Mouse (Mus musculus) CH12.LX (cell line): ENCODE data around the gene Arsa. TPM values are rescaled to one million over a fixed set of nuclear protein-coding genes. Genes with fewer than 3 reads are reported as not detected.

ENCODE experiments used
- DNase-seq: peaks from one replicate; pipeline ENCODE4 v3.0.0-alpha.2; 2013; ENCODE audit errors: extremely low read depth
- H3K27ac ChIP-seq: 2 replicates; pipeline ENCODE4 v1.5.1; 2012; ENCODE audit warnings: low read depth, mild to moderate bottlenecking, control low read depth, moderate library complexity; ENCODE audit not compliant: insufficient read depth
- H3K27me3 ChIP-seq: replicated peaks from 2 replicates; pipeline ENCODE3; 2012; ENCODE audit warnings: inconsistent platforms
- H3K36me3 ChIP-seq, 2 experiments: replicated peaks in 1 of 2; 2 replicates each; pipeline versions ENCODE3 to v1.6.1; 2012; ENCODE audit warnings: inconsistent platforms in 1 of 2, low read length in 1 of 2, mild to moderate bottlenecking in 1 of 2, mixed read lengths in 1 of 2, moderate library complexity in 1 of 2; ENCODE audit not compliant: control insufficient read depth in 1 of 2, insufficient read depth in 1 of 2
- H3K4me1 ChIP-seq, 2 experiments: 2 replicates each; pipeline ENCODE4 v1.6.1; 2012; ENCODE audit warnings: inconsistent platforms in 1 of 2, moderate library complexity in 1 of 2; ENCODE audit not compliant: insufficient read depth in 2 of 2, control insufficient read depth in 1 of 2
- H3K4me2 ChIP-seq: 2 replicates; pipeline ENCODE4 v1.6.1; 2012; ENCODE audit warnings: low read depth, mild to moderate bottlenecking, control low read depth; ENCODE audit not compliant: poor library complexity, insufficient read depth, severe bottlenecking
- H3K4me3 ChIP-seq, 3 experiments: fragments of 150-350 bp in 1 of 3; sonication (generic) in 1 of 3; replicated peaks in 1 of 3; 2 replicates each; pipeline versions ENCODE3 to v1.5.1; 2011 to 2012; ENCODE audit warnings: low read depth in 2 of 3, low read length in 2 of 3, mild to moderate bottlenecking in 2 of 3, moderate library complexity in 2 of 3, control low read depth in 1 of 3, improper control_type of control experiment in 1 of 3, inconsistent platforms in 1 of 3, mixed read lengths in 1 of 3; ENCODE audit not compliant: poor library complexity in 1 of 3
- H3K79me2 ChIP-seq: replicated peaks from 2 replicates; pipeline ENCODE4 v1.6.1; 2012; ENCODE audit warnings: mild to moderate bottlenecking, moderate library complexity; ENCODE audit not compliant: control insufficient read depth, poor library complexity, insufficient read depth, severe bottlenecking; ENCODE audit errors: extremely low read depth
- H3K9ac ChIP-seq: 2 replicates; pipeline ENCODE4 v1.6.1; 2012; ENCODE audit warnings: low read depth, mild to moderate bottlenecking, control low read depth, moderate library complexity; ENCODE audit not compliant: insufficient read depth
- H3K9me3 ChIP-seq: replicated peaks from 2 replicates; pipeline ENCODE3; 2012; ENCODE audit warnings: low read length, inconsistent platforms, mixed read lengths
- BHLHE40 ChIP-seq: IDR thresholded peaks from 2 replicates; pipeline ENCODE4 v1.6.1; 2011; ENCODE audit warnings: mild to moderate bottlenecking, low read depth, low read length, improper control_type of control experiment
- CHD1 ChIP-seq: IDR thresholded peaks from 2 replicates; pipeline ENCODE4 v1.6.1; 2012; ENCODE audit warnings: low read depth, low read length, improper control_type of control experiment, inconsistent platforms
- CHD2 ChIP-seq: IDR thresholded peaks from 2 replicates; pipeline ENCODE4 v1.6.1; 2011; ENCODE audit warnings: low read length, improper control_type of control experiment
- ELF1 ChIP-seq: IDR thresholded peaks from 2 replicates; pipeline ENCODE4 v1.6.1; 2014; ENCODE audit warnings: low read depth, mild to moderate bottlenecking, inconsistent platforms, low read length, improper control_type of control experiment
- GABPA ChIP-seq: IDR thresholded peaks from 2 replicates; pipeline ENCODE4 v1.6.1; 2012; ENCODE audit warnings: low read depth, low read length, improper control_type of control experiment, inconsistent platforms; ENCODE audit not compliant: insufficient replicate concordance
- KAT2A ChIP-seq: IDR thresholded peaks from 2 replicates; pipeline ENCODE4 v1.6.1; 2012; ENCODE audit warnings: low read length, improper control_type of control experiment, inconsistent platforms; ENCODE audit not compliant: insufficient replicate concordance
- MAX ChIP-seq: IDR thresholded peaks from 2 replicates; pipeline ENCODE4 v1.6.1; 2011; ENCODE audit warnings: low read length, improper control_type of control experiment
- MAZ ChIP-seq: IDR thresholded peaks from 2 replicates; pipeline ENCODE4 v1.6.1; 2012; ENCODE audit warnings: low read depth, mild to moderate bottlenecking, inconsistent platforms, low read length, improper control_type of control experiment, moderate library complexity
- MEF2A ChIP-seq: IDR thresholded peaks from 2 replicates; pipeline ENCODE4 v1.6.1; 2014; ENCODE audit warnings: low read depth, mild to moderate bottlenecking, inconsistent platforms, low read length, improper control_type of control experiment, borderline replicate concordance
- MYC ChIP-seq: IDR thresholded peaks from 2 replicates; pipeline ENCODE4 v1.6.1; 2011; ENCODE audit warnings: low read depth, mild to moderate bottlenecking, improper control_type of control experiment, low read length
- PAX5 ChIP-seq: IDR thresholded peaks from 2 replicates; pipeline ENCODE4 v1.6.1; 2012; ENCODE audit warnings: low read length, inconsistent platforms, mixed read lengths
- POLR2AphosphoS2 ChIP-seq: IDR thresholded peaks from 2 replicates; pipeline ENCODE4 v1.6.1; 2011; ENCODE audit warnings: low read depth, low read length, improper control_type of control experiment
- RCOR1 ChIP-seq: conservative IDR thresholded peaks from 2 replicates; pipeline ENCODE4 v1.6.1; 2012; ENCODE audit warnings: low read depth, mild to moderate bottlenecking, inconsistent platforms, low read length, improper control_type of control experiment
- SIN3A ChIP-seq: IDR thresholded peaks from 2 replicates; pipeline ENCODE4 v1.6.1; 2012; ENCODE audit warnings: low read length, improper control_type of control experiment, inconsistent platforms
- SMC3 ChIP-seq: IDR thresholded peaks from 2 replicates; pipeline ENCODE4 v1.6.1; 2011; ENCODE audit warnings: low read depth, low read length, improper control_type of control experiment
- TBP ChIP-seq: conservative IDR thresholded peaks from 2 replicates; pipeline ENCODE4 v1.6.1; 2011; ENCODE audit warnings: low read depth, low read length, improper control_type of control experiment
- TCF12 ChIP-seq: IDR thresholded peaks from 2 replicates; pipeline ENCODE4 v1.6.1; 2014; ENCODE audit warnings: low read depth, mild to moderate bottlenecking, inconsistent platforms, low read length, improper control_type of control experiment
- UBTF ChIP-seq: IDR thresholded peaks from 2 replicates; pipeline ENCODE4 v1.6.1; 2012; ENCODE audit warnings: low read depth, mild to moderate bottlenecking, inconsistent platforms, low read length, improper control_type of control experiment, moderate library complexity
- USF1 ChIP-seq: IDR thresholded peaks from 2 replicates; pipeline ENCODE4 v1.6.1; 2014; ENCODE audit warnings: low read depth, mild to moderate bottlenecking, inconsistent platforms, low read length, improper control_type of control experiment
- ZC3H11A ChIP-seq: IDR thresholded peaks from 2 replicates; pipeline ENCODE4 v1.6.1; 2012; ENCODE audit warnings: low read depth, mild to moderate bottlenecking, inconsistent platforms, low read length, improper control_type of control experiment
- ZKSCAN1 ChIP-seq: IDR thresholded peaks from 2 replicates; pipeline ENCODE4 v1.6.1; 2012; ENCODE audit warnings: low read depth, inconsistent platforms, low read length, improper control_type of control experiment, borderline replicate concordance
- dilution Hi-C: fragments of 300-500 bp; cut with MboI; formaldehyde crosslinking; loops from 2 replicates; pipeline ENCODE4 v1.14.3; 2020; ENCODE audit warnings: low sequenced_read_pairs; ENCODE audit not compliant: extremely low pct_unique_long_range_greater_than_20kb, extremely low pct_ligation_motif_present
- in situ Hi-C: fragments of 300-500 bp; cut with MboI; formaldehyde crosslinking; loops from 3 replicates; pipeline ENCODE4 v1.14.3; 2019; ENCODE audit warnings: low sequenced_read_pairs, low pct_ligation_motif_present, low pct_unique_long_range_greater_than_20kb, mixed read lengths
- polyA plus RNA-seq: library from polyadenylated mRNA; unstranded; fragments of >175 nt; gene quantifications from 2 replicates; pipeline ENCODE4 v1.2.1, GENCODE M21; 2012; ENCODE audit warnings: low read depth; ENCODE audit not compliant: insufficient read length
- total RNA-seq, 2 experiments: library from RNA; depleted of rRNA; stranded (reverse); fragments of 300-350 nt in 1 of 2; fragments of >200 nt in 1 of 2; gene quantifications; 2 replicates each; pipeline ENCODE4 v1.2.3; 2012 to 2014

Arsa gene
- total and polyA plus RNA-seq, 3 experiments, result 9.3 to 10.3 (median 9.9) TPM

GRCm38 (mm10) chr15:89462176-89462575 is 15.0 kb downstream of the Arsa start:
- in situ Hi-C loops (no loop called here), dilution Hi-C loops (no loop called here)
- Histone ChIP-seq H3K9ac (no peak overlapping the region), H3K79me2 (no peaks in the 10 kb centered on the region), H3K4me3 (no peak overlapping the region), H3K4me1 (peaks cover 3 to 5% of the 10 kb centered on the region in 2 experiments), H3K27me3 (peaks cover 66% of the 10 kb centered on the region), H3K27ac (no peak overlapping the region), H3K36me3 (no peaks in the 10 kb centered on the region), H3K4me2 (no peak overlapping the region), H3K9me3 (no peaks in the 10 kb centered on the region)
- DNase-seq, result no peak
- TF ChIP-seq CHD1 (no peak), CHD2 (no peak), TCF12 (no peak), MYC (no peak), ZKSCAN1 (no peak), PAX5 (no peak), UBTF (no peak), SMC3 (no peak), MAX (no peak), BHLHE40 (no peak), SIN3A (no peak), ELF1 (no peak), TBP (no peak), KAT2A (no peak), GABPA (no peak), USF1 (no peak), ZC3H11A (no peak), MAZ (no peak), MEF2A (no peak), RCOR1 (no peak)

GRCm38 (mm10) chr15:89461321-89461720 is 15.9 kb downstream of the Arsa start:
- Histone ChIP-seq H3K4me2 (no peak overlapping the region), H3K27ac (no peak overlapping the region), H3K79me2 (no peaks in the 10 kb centered on the region), H3K4me3 (no peak overlapping the region), H3K36me3 (no peaks in the 10 kb centered on the region)
- dilution Hi-C loops, result no loop called here
- no peak for TF ChIP-seq POLR2AphosphoS2
- no peak for TF ChIP-seq CHD2
- no peak for TF ChIP-seq USF1
- TF ChIP-seq, all 38 proteins: peak for 0
- Histone ChIP-seq H3K9ac (no peak overlapping the region), H3K4me1 (peaks cover 3 to 5% of the 10 kb centered on the region in 2 experiments), H3K27me3 (peaks cover 67% of the 10 kb centered on the region), H3K9me3 (no peaks in the 10 kb centered on the region)
- DNase-seq, result no peak
- in situ Hi-C loops, result no loop called here
